Mouse (Mus musculus): ENCODE measurements around the gene Rassf3.

- TF ChIP-seq CTCF (IDR thresholded peaks at IDR 0.05; ENCODE audit: control insufficient read depth, insufficient read depth, low read length) (no peak), POLR2A (IDR thresholded peaks at IDR 0.05; ENCODE audit: borderline replicate concordance, control insufficient read depth, low read depth, low read length) (no peak)
Observed at GRCm38 (mm10) chr10:121501160-121501559, 25.0 kb upstream of the Rassf3 start.
